Mouse (Mus musculus) megakaryocyte, embryonic 14.5 days (primary cell): Measurements from ENCODE around the gene Sorl1.

Experiments used
- FLI1 ChIP-seq: IDR thresholded peaks from 2 replicates; pipeline ENCODE4 v1.6.1; 2012; ENCODE audit warnings: low read length, inconsistent platforms, mixed read lengths
- GATA1 ChIP-seq: IDR thresholded peaks from 3 replicates; pipeline ENCODE4 v1.6.1; 2012; ENCODE audit warnings: mixed read lengths, low read length, inconsistent platforms, borderline replicate concordance

DNA sequence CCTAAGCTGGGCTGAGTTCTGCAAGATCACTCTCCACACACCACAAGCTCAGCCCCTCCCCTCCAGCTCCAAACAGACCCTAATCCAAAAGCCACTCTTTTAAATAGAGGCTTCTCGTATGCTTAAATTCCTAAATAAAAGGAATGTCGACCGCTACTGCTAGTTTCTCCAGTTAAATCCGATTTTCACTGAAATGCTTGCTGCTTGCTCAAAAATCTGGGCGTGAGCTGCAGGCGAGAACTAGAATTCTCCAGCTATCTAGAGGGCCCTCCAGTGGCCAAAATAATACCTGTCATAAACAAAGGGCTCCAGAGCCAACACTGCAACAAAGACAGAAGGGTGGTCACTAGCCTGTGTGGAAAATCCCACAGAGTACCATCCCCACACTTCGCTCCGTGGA, 170.6 kb downstream of the Sorl1 start:
- TF ChIP-seq GATA1, result no peak
- TF ChIP-seq FLI1, result no peak
